Mouse (Mus musculus) ES-E14 (cell line): ENCODE results near the gene Add3. TPM values are rescaled to one million over a fixed set of nuclear protein-coding genes. Genes with fewer than 3 reads are reported as not detected.

Source experiments
- DNase-seq: peaks from one replicate; pipeline ENCODE4 v3.0.0-alpha.2; 2013; ENCODE audit warnings: low read depth, low spot score
- H3K27ac ChIP-seq: 2 replicates; pipeline ENCODE4 v1.5.1; 2012; ENCODE audit warnings: low read depth, mild to moderate bottlenecking, low read length, moderate library complexity, mixed read lengths; ENCODE audit not compliant: poor library complexity, insufficient read depth, severe bottlenecking
- H3K36me3 ChIP-seq: 2 replicates; pipeline ENCODE4 v1.6.1; 2012; ENCODE audit warnings: mild to moderate bottlenecking, low read length, moderate library complexity, mixed read lengths; ENCODE audit not compliant: control insufficient read depth, poor library complexity, insufficient read depth, severe bottlenecking
- H3K4me1 ChIP-seq, 2 experiments: fragments of 150-350 bp in 1 of 2; sonication (generic) in 1 of 2; 2 replicates each; pipeline ENCODE4 v1.6.1; 2012; ENCODE audit warnings: low read length in 2 of 2, mild to moderate bottlenecking in 1 of 2, mixed read lengths in 1 of 2; ENCODE audit not compliant: control insufficient read depth in 2 of 2, insufficient read depth in 2 of 2, poor library complexity in 1 of 2
- H3K4me3 ChIP-seq, 2 experiments: fragments of 150-350 bp in 1 of 2; sonication (generic) in 1 of 2; 2 replicates each; pipeline ENCODE4 v1.5.1; 2012; ENCODE audit warnings: low read length in 2 of 2, low read depth in 1 of 2, mild to moderate bottlenecking in 1 of 2, mixed read lengths in 1 of 2; ENCODE audit not compliant: insufficient read depth in 1 of 2, poor library complexity in 1 of 2, severe bottlenecking in 1 of 2
- H3K9ac ChIP-seq: 2 replicates; pipeline ENCODE4 v1.6.1; 2012; ENCODE audit warnings: low read depth, mild to moderate bottlenecking, low read length, mixed read lengths; ENCODE audit not compliant: poor library complexity, insufficient read depth, severe bottlenecking
- H3K9me3 ChIP-seq: fragments of 150-350 bp; sonication (generic); 2 replicates; pipeline ENCODE4 v1.6.1; 2012; ENCODE audit warnings: low read depth, mild to moderate bottlenecking, low read length; ENCODE audit not compliant: control insufficient read depth, insufficient read depth
- CHD2 ChIP-seq: IDR thresholded peaks from 2 replicates; pipeline ENCODE4 v1.6.1; 2014; ENCODE audit warnings: mild to moderate bottlenecking, low read depth, low read length, inconsistent platforms
- HCFC1 ChIP-seq: IDR thresholded peaks from 2 replicates; pipeline ENCODE4 v1.6.1; 2012; ENCODE audit warnings: low read length, inconsistent platforms, borderline replicate concordance; ENCODE audit not compliant: insufficient read depth
- MAFK ChIP-seq: IDR thresholded peaks from 2 replicates; pipeline ENCODE4 v1.6.1; 2014; ENCODE audit warnings: mild to moderate bottlenecking, low read depth, low read length, inconsistent platforms; ENCODE audit not compliant: insufficient read depth
- ZC3H11A ChIP-seq: IDR thresholded peaks from 2 replicates; pipeline ENCODE4 v1.6.1; 2012; ENCODE audit warnings: low read depth, mild to moderate bottlenecking, inconsistent platforms, low read length, borderline replicate concordance
- ZNF384 ChIP-seq: IDR thresholded peaks from 2 replicates; pipeline ENCODE4 v1.6.1; 2012; ENCODE audit warnings: low read depth, low read length, inconsistent platforms
- in situ Hi-C, 2 experiments: fragments of 600-800 bp; cut with MboI; formaldehyde crosslinking; loops; one replicate each; pipeline ENCODE4 v1.15.1; 2025; ENCODE audit warnings: low sequenced_read_pairs in 2 of 2, inconsistent platforms in 1 of 2; ENCODE audit not compliant: unreplicated experiment in 2 of 2
- total RNA-seq: library from RNA; depleted of rRNA; stranded (reverse); fragments of 300-350 nt; gene quantifications from 2 replicates; pipeline ENCODE4 v1.2.3, GENCODE M21; 2012; rRNA removed

The Add3 gene
- total RNA-seq = 8.5 and 11.8 TPM in 2 replicates

DNA sequence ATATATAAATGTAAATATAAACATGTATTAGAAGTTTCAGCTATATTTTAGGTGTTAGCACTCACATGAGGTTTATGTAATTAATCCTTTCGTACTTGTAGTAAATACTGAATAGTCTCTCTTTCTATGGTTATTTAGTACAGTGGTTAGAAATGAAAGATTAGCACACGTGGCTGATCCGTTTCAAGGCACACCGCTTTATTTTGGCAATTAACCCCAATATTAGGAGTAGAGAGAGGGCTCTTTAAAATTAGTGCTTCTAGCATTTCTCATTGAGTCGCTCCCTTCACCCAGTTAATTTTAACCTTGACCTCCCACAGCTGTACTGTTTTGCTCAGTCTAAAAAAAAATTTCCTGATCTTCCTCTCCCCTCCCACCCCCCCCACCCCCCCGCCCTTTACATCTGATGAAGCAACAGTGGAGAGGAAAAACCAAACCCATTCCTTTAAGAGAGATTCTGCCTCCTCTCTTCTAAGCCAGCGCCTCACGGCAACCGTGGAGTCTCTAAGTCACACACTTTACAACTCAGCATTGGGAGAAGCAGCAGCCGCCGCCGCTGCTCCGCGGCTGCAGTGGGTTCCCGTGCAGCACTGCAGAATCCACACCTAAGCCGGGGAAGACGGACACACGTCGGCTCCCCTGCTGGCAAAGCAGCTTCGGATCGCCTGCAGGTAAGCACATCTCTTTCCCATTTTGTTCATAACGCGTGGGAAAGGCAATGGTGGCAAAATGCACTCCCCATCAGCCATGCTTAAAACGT, at the start of gene Add3:
Gene Add3 (plus strand): TSS at position 400 of the 760 bp plus-strand sequence.
- Histone ChIP-seq H3K27ac (no peak within 1 kb of the TSS), H3K9ac (0 out of 2 replicates have a peak within 1 kb of the TSS, but pooled peaks have one; percentile 31), H3K36me3 (no peaks in the 10 kb centered on the region), H3K4me1 (peaks cover 3 to 5% of the 10 kb centered on the region in 2 experiments; a peak in 1 of 4 replicates), H3K4me3 (peak within 1 kb of the TSS; percentile 49 to 89; a peak in 2 of 4 replicates), H3K9me3 (no peaks in the 10 kb centered on the region)
- TF ChIP-seq CHD2 (no peak), MAFK (no peak), ZNF384 (no peak), HCFC1 (no peak), ZC3H11A (no peak)
- no peak for DNase-seq
- in situ Hi-C loops = no loop called here

GRCm38 (mm10) chr19:53090677-53091076, 49.6 kb upstream of the Add3 start:
- no peak for DNase-seq
- no peak overlapping the region for H3K4me3 ChIP-seq
- in situ Hi-C loops = no loop called here
- H3K36me3 ChIP-seq = no peaks in the 10 kb centered on the region
- H3K9me3 ChIP-seq = no peaks in the 10 kb centered on the region
- no peak overlapping the region for H3K27ac ChIP-seq
- H3K4me1 ChIP-seq = peaks cover 8 to 9% of the 10 kb centered on the region in 2 experiments; a peak in 2 of 4 replicates
- no peak overlapping the region for H3K9ac ChIP-seq
- no peak for TF ChIP-seq ZC3H11A
- TF ChIP-seq MAFK = no peak
- TF ChIP-seq ZNF384 = no peak
- TF ChIP-seq HCFC1 = no peak
- TF ChIP-seq CHD2 = no peak

- Histone ChIP-seq H3K4me1 (peaks cover 6 to 8% of the 10 kb centered on the region in 2 experiments; a peak in 2 of 4 replicates), H3K4me3 (no peak overlapping the region), H3K9me3 (no peaks in the 10 kb centered on the region), H3K9ac (no peak overlapping the region), H3K36me3 (no peaks in the 10 kb centered on the region), H3K27ac (no peak overlapping the region)
- TF ChIP-seq HCFC1 = no peak
- TF ChIP-seq ZC3H11A = no peak
- no peak for TF ChIP-seq CHD2
- no peak for TF ChIP-seq ZNF384
- no peak for TF ChIP-seq MAFK
- DNase-seq = no peak
- in situ Hi-C loops = no loop called here
These were observed 48.0 kb upstream of the Add3 start for GRCm38 (mm10) chr19:53092251-53092650.

GRCm38 (mm10) chr19:53093294-53093693, 46.9 kb upstream of the Add3 start:
- Histone ChIP-seq H3K36me3 (no peaks in the 10 kb centered on the region), H3K4me1 (peaks cover 6 to 8% of the 10 kb centered on the region in 2 experiments; a peak in 2 of 4 replicates), H3K4me3 (no peak overlapping the region), H3K9ac (no peak overlapping the region), H3K27ac (no peak overlapping the region), H3K9me3 (no peaks in the 10 kb centered on the region)
- no peak for TF ChIP-seq MAFK
- TF ChIP-seq ZC3H11A = no peak
- no peak for TF ChIP-seq CHD2
- TF ChIP-seq ZNF384 = no peak
- TF ChIP-seq HCFC1 = no peak
- DNase-seq = no peak
- in situ Hi-C loops = no loop called here
